Mouse (Mus musculus) T-helper 17 cell (primary cell): ENCODE data around the gene Kbtbd2.

Experiments
- in situ Hi-C, 2 experiments: fragments of 300-600 bp; cut with MboI, MseI; formaldehyde crosslinking; loops; 1 replicate in 1 of 2; 2 replicates in 1 of 2; pipeline ENCODE4 v1.15.1; 2025; ENCODE audit warnings: high pct_unique_total_duplicates in 2 of 2

The Kbtbd2 gene

GRCm38 (mm10) chr6:56787668-56788067, 9.9 kb downstream of the Kbtbd2 start:
- in situ Hi-C loops = no loop called here

- in situ Hi-C loops = no loop called here
Measured at GRCm38 (mm10) chr6:56785068-56785467, 12.5 kb downstream of the Kbtbd2 start.

- in situ Hi-C loops = loop anchor here in 1 of 2 experiments (5.0 kb wide), 1 partner anchor 66 kb away; no protein-coding TSS in a partner anchor
Measured at GRCm38 (mm10) chr6:56783561-56784272, 13.9 kb downstream of the Kbtbd2 start.

- in situ Hi-C loops = loop anchor here in 1 of 2 experiments (5.0 kb wide), 1 partner anchor 62 kb away; no protein-coding TSS in a partner anchor
Measured at GRCm38 (mm10) chr6:56779636-56780035, 18.0 kb downstream of the Kbtbd2 start.

GRCm38 (mm10) chr6:56775816-56776215, 21.8 kb downstream of the Kbtbd2 start:
- in situ Hi-C loops = no loop called here

GRCm38 (mm10) chr6:56765696-56766095, 31.9 kb downstream of the Kbtbd2 start:
- in situ Hi-C loops = no loop called here

- in situ Hi-C loops = no loop called here
Measured at GRCm38 (mm10) chr6:56765265-56765664, 32.3 kb downstream of the Kbtbd2 start.

GRCm38 (mm10) chr6:56759324-56759723, 38.3 kb downstream of the Kbtbd2 start:
- in situ Hi-C loops = no loop called here

- in situ Hi-C loops = no loop called here
Measured at GRCm38 (mm10) chr6:56756117-56756516, 41.5 kb downstream of the Kbtbd2 start.

- in situ Hi-C loops = no loop called here
Measured at GRCm38 (mm10) chr6:56753719-56754118, 43.9 kb downstream of the Kbtbd2 start.

- in situ Hi-C loops = loop anchor here in 1 of 2 experiments (10.0 kb wide), 1 partner anchor 649 kb away; the partner anchor contains the start of gene Vmn1r18
Measured at GRCm38 (mm10) chr6:56745950-56746543, 51.6 kb downstream of the Kbtbd2 start.

- in situ Hi-C loops = no loop called here
Measured at GRCm38 (mm10) chr6:56732545-56732944, 65.1 kb downstream of the Kbtbd2 start.
